Mouse (Mus musculus): ENCODE measurements at regions not wholly inside any gene's neighbourhood (a gene's known extent, or its start where the extent isn't known, plus 50 kb on each side); places are given as distances from the start of the nearest gene placed in this dataset.

GRCm38 (mm10) chr16:86821586-86821985, 532.4 kb upstream of the N6amt1 start:
- no peak for TF ChIP-seq CTCF (IDR thresholded peaks at IDR 0.05; ENCODE audit: low read depth)
- TF ChIP-seq EP300 (IDR thresholded peaks at IDR 0.05; ENCODE audit: low read depth), result no peak

Measured in liver, embryonic 14.5 days (tissue).